Mouse (Mus musculus) heart, postnatal 0 days (tissue): Measurements from ENCODE around the gene Traf2.

Experiments used
- CTCF ChIP-seq: IDR thresholded peaks from 2 replicates; pipeline ENCODE4 v1.5.1; 2016; ENCODE audit warnings: antibody characterized with exemption, control low read depth, low read depth
- EP300 ChIP-seq: IDR thresholded peaks from 2 replicates; pipeline ENCODE4 v1.6.1; 2016; ENCODE audit warnings: antibody characterized with exemption, low read depth

- TF ChIP-seq CTCF (peak; percentile 45), EP300 (no peak)
Observed at GRCm38 (mm10) chr2:25579737-25580460, 33.2 kb upstream of the Traf2 start.
